Comparison of ENCODE assay signal across 30 mouse cellular contexts in genomic region chr13:24734502-24734901, GRCm38 (mm10). TPM values are rescaled to one million over a fixed set of nuclear protein-coding genes. Genes with fewer than 3 reads are reported as not detected.
A peak's percentile ranks its signal among the peaks of the same experiment; 100 is the strongest.
DNase-seq lines count a peak whose midpoint lies in the region; ATAC-seq and TF ChIP-seq lines count a peak whose summit lies in the region.
"Had no signal": no experiment of that assay in that cellular context is flagged by ENCODE, and none has a peak within 500 bp of the region (broad histone marks: within the 10 kb centered on the region; RNA-seq: fewer than 3 reads in every experiment).

No protein-coding gene starts in this region.

- H3K27ac ChIP-seq in heart, adult 2 months = no peak overlapping the region
- H3K27ac ChIP-seq in heart, embryonic 15.5 days = peak overlapping the region; percentile 27; the same call in 1 of the 2 replicates
- peak overlapping the region; percentile 54 for H3K27ac ChIP-seq in heart, postnatal 0 days (ENCODE audit: low read depth)
- H3K27ac ChIP-seq in heart, embryonic 12.5 days (ENCODE audit: poor library complexity, severe bottlenecking) = no peak overlapping the region
- H3K27ac ChIP-seq in intestine, embryonic 14.5 days (ENCODE audit: low read depth) = no peak overlapping the region
- H3K27ac ChIP-seq in intestine, embryonic 16.5 days (ENCODE audit: low read length) = no peak overlapping the region
- H3K27ac ChIP-seq: embryonic facial prominence, embryonic 13.5 days; embryonic facial prominence, embryonic 15.5 days; forebrain, embryonic 10.5 days; forebrain, embryonic 12.5 days had no signal

- no peak overlapping the region for H3K4me3 ChIP-seq in heart, adult 2 months
- H3K4me3 ChIP-seq in heart, embryonic 15.5 days = no peak overlapping the region
- no peak overlapping the region for H3K4me3 ChIP-seq in heart, postnatal 0 days (ENCODE audit: low read depth, low read length)
- H3K4me3 ChIP-seq in heart, embryonic 12.5 days = no peak overlapping the region
- H3K4me3 ChIP-seq in intestine, embryonic 14.5 days (ENCODE audit: low read depth, low read length) = no peak overlapping the region
- no peak overlapping the region for H3K4me3 ChIP-seq in intestine, embryonic 16.5 days (ENCODE audit: low read length)
- H3K4me3 ChIP-seq: embryonic facial prominence, embryonic 13.5 days; embryonic facial prominence, embryonic 15.5 days; erythroblast, embryonic 14.5 days; forebrain, embryonic 10.5 days; forebrain, embryonic 12.5 days had no signal

- H3K79me2 ChIP-seq in heart, adult 2 months (replicated peaks; ENCODE audit: control insufficient read depth, insufficient read depth, low read length) = no peaks in the 10 kb centered on the region

- peak; percentile 65 for DNase-seq in heart, adult 11 months
- no peak for DNase-seq in heart, adult 2 months
- no peak for DNase-seq in heart, postnatal 10 days
- DNase-seq in heart, postnatal 0 days (ENCODE audit: low spot score) = no peak
- DNase-seq in intestine, embryonic 14.5 days (ENCODE audit: low spot score) = no peak
- DNase-seq: adrenal gland, postnatal 10 days; adrenal gland, postnatal 25 days; cerebellum, adult 11 months; cerebellum, adult 18-20 months; cerebellum, adult 8-10 months; cerebellum, adult 9-11 months; cerebellum, postnatal 14 days; cerebellum, postnatal 36 days; embryo, embryonic 11 days had no signal

- H3K4me1 ChIP-seq in heart, adult 2 months (ENCODE audit: control insufficient read depth, insufficient read depth, low read length) = peaks cover 1% of the 10 kb centered on the region; the same call in 1 of the 2 replicates
- peaks cover 9% of the 10 kb centered on the region for H3K4me1 ChIP-seq in heart, embryonic 15.5 days (replicated peaks)
- peaks cover 13% of the 10 kb centered on the region for H3K4me1 ChIP-seq in heart, postnatal 0 days (ENCODE audit: control insufficient read depth, insufficient read depth)
- peaks cover 9% of the 10 kb centered on the region for H3K4me1 ChIP-seq in heart, embryonic 12.5 days (replicated peaks)
- H3K4me1 ChIP-seq in intestine, embryonic 14.5 days (replicated peaks; ENCODE audit: control insufficient read depth, insufficient read depth, low read length) = no peaks in the 10 kb centered on the region
- H3K4me1 ChIP-seq in intestine, embryonic 16.5 days (ENCODE audit: control insufficient read depth, insufficient read depth, low read length) = 0 out of 2 replicates have a peak, but pooled peaks cover 4% of the 10 kb centered on the region
- H3K4me1 ChIP-seq: embryonic facial prominence, embryonic 13.5 days; embryonic facial prominence, embryonic 15.5 days; forebrain, embryonic 12.5 days had no signal

- no peak for TF ChIP-seq EP300 in heart, adult 2 months (IDR thresholded peaks at IDR 0.05; ENCODE audit: insufficient read depth, low read depth, low read length)
- TF ChIP-seq EP300 in heart, postnatal 0 days (IDR thresholded peaks at IDR 0.05; ENCODE audit: low read depth) = no peak

- H3K36me3 ChIP-seq in heart, adult 2 months (ENCODE audit: control insufficient read depth, insufficient read depth, low read length) = no peaks in the 10 kb centered on the region
- H3K36me3 ChIP-seq in heart, embryonic 15.5 days = peaks cover 20% of the 10 kb centered on the region; the same call in 1 of the 2 replicates
- peaks cover 21% of the 10 kb centered on the region; the same call in 1 of the 2 replicates for H3K36me3 ChIP-seq in heart, postnatal 0 days (replicated peaks; ENCODE audit: control insufficient read depth, insufficient read depth, low read length)
- peaks cover 4% of the 10 kb centered on the region; the same call in 1 of the 2 replicates for H3K36me3 ChIP-seq in heart, embryonic 12.5 days
- H3K36me3 ChIP-seq in intestine, embryonic 14.5 days (ENCODE audit: control insufficient read depth, insufficient read depth, low read length) = no peaks in the 10 kb centered on the region
- no peaks in the 10 kb centered on the region for H3K36me3 ChIP-seq in intestine, embryonic 16.5 days (ENCODE audit: control insufficient read depth, insufficient read depth, low read length)
- H3K36me3 ChIP-seq: embryonic facial prominence, embryonic 13.5 days; embryonic facial prominence, embryonic 15.5 days; forebrain, embryonic 12.5 days had no signal

- ATAC-seq in heart, embryonic 15.5 days (replicated peaks; ENCODE audit: insufficient number of reproducible peaks, insufficient read depth, low FRiP score, low read depth) = no peak
- no peak for ATAC-seq in heart, postnatal 0 days (ENCODE audit: insufficient read depth, low read depth)
- no peak for ATAC-seq in heart, embryonic 12.5 days (ENCODE audit: insufficient number of reproducible peaks, low FRiP score)
- 0 out of 2 replicates have a peak, but pooled peaks have one; percentile 5 for ATAC-seq in intestine, embryonic 14.5 days (replicated peaks; ENCODE audit: low FRiP score, low TSS enrichment, low read depth)
- no peak for ATAC-seq in intestine, embryonic 16.5 days
- ATAC-seq: forebrain, embryonic 14.5 days; forebrain, embryonic 16.5 days had no signal

- no peaks in the 10 kb centered on the region for H3K9me3 ChIP-seq in heart, embryonic 15.5 days (replicated peaks)
- H3K9me3 ChIP-seq in heart, postnatal 0 days (replicated peaks; ENCODE audit: control insufficient read depth, low read length) = no peaks in the 10 kb centered on the region
- no peaks in the 10 kb centered on the region for H3K9me3 ChIP-seq in heart, embryonic 12.5 days (replicated peaks)
- H3K9me3 ChIP-seq in intestine, embryonic 14.5 days (ENCODE audit: control insufficient read depth, low read length) = no peaks in the 10 kb centered on the region
- H3K9me3 ChIP-seq in intestine, embryonic 16.5 days (ENCODE audit: control insufficient read depth, low read length) = no peaks in the 10 kb centered on the region
- H3K9me3 ChIP-seq: embryonic facial prominence, embryonic 13.5 days; embryonic facial prominence, embryonic 15.5 days; forebrain, embryonic 10.5 days; forebrain, embryonic 12.5 days had no signal

- 86% methylated on average over 5 of the region's 5 CpGs for WGBS in heart, adult 2 months
- WGBS in heart, embryonic 15.5 days = 81% methylated on average over 5 of the region's 5 CpGs
- WGBS in heart, postnatal 0 days = 82% methylated on average over 5 of the region's 5 CpGs
- 82% methylated on average over 5 of the region's 5 CpGs for WGBS in heart, embryonic 12.5 days
- WGBS in intestine, embryonic 14.5 days = 81% methylated on average over 5 of the region's 5 CpGs
- 92% methylated on average over 5 of the region's 5 CpGs for WGBS in intestine, embryonic 16.5 days

- TF ChIP-seq CTCF in heart, adult 2 months (IDR thresholded peaks at IDR 0.05) = no peak
- no peak for TF ChIP-seq CTCF in heart, postnatal 0 days (IDR thresholded peaks at IDR 0.05; ENCODE audit: low read depth)

- no peaks in the 10 kb centered on the region for H3K27me3 ChIP-seq in heart, adult 2 months (ENCODE audit: control insufficient read depth, insufficient read depth, low read length)
- H3K27me3 ChIP-seq in heart, embryonic 15.5 days = no peaks in the 10 kb centered on the region
- H3K27me3 ChIP-seq in heart, postnatal 0 days (ENCODE audit: control insufficient read depth, insufficient read depth, low read length) = no peaks in the 10 kb centered on the region
- no peaks in the 10 kb centered on the region for H3K27me3 ChIP-seq in heart, embryonic 12.5 days (replicated peaks)
- H3K27me3 ChIP-seq in intestine, embryonic 14.5 days (replicated peaks; ENCODE audit: control insufficient read depth, insufficient read depth, low read length) = no peaks in the 10 kb centered on the region
- H3K27me3 ChIP-seq in intestine, embryonic 16.5 days (replicated peaks; ENCODE audit: control insufficient read depth, insufficient read depth, low read length) = no peaks in the 10 kb centered on the region
- H3K27me3 ChIP-seq: embryonic facial prominence, embryonic 13.5 days; embryonic facial prominence, embryonic 15.5 days; forebrain, embryonic 12.5 days had no signal

- TF ChIP-seq POLR2A in heart, adult 2 months (IDR thresholded peaks at IDR 0.05; ENCODE audit: insufficient read depth, low read depth, low read length) = no peak

- no peak overlapping the region for H3K9ac ChIP-seq in heart, adult 2 months (ENCODE audit: low read depth, low read length)
- no peak overlapping the region for H3K9ac ChIP-seq in heart, embryonic 15.5 days
- H3K9ac ChIP-seq in heart, postnatal 0 days (replicated peaks; ENCODE audit: low read depth, low read length) = no peak overlapping the region
- no peak overlapping the region for H3K9ac ChIP-seq in heart, embryonic 12.5 days
- no peak overlapping the region for H3K9ac ChIP-seq in intestine, embryonic 14.5 days (ENCODE audit: low read length)
- H3K9ac ChIP-seq in intestine, embryonic 16.5 days (ENCODE audit: low read depth, low read length) = no peak overlapping the region
- H3K9ac ChIP-seq: embryonic facial prominence, embryonic 13.5 days; embryonic facial prominence, embryonic 15.5 days; forebrain, embryonic 12.5 days had no signal

- intact Hi-C loops in heart, adult 2 months (cut with DNase I) = no loop called here
- intact Hi-C loops in heart, postnatal 10 days (cut with DNase I) = no loop called here

- no peak overlapping the region for H3K4me2 ChIP-seq in heart, embryonic 15.5 days
- H3K4me2 ChIP-seq in heart, postnatal 0 days (ENCODE audit: low read depth, low read length) = no peak overlapping the region
- H3K4me2 ChIP-seq in heart, embryonic 12.5 days = no peak overlapping the region
- no peak overlapping the region for H3K4me2 ChIP-seq in intestine, embryonic 14.5 days (ENCODE audit: low read length)
- no peak overlapping the region for H3K4me2 ChIP-seq in intestine, embryonic 16.5 days (ENCODE audit: low read depth, low read length)
- H3K4me2 ChIP-seq: embryonic facial prominence, embryonic 13.5 days; embryonic facial prominence, embryonic 15.5 days; forebrain, embryonic 12.5 days had no signal

RNA-seq across cellular contexts. Expression of gene Armh2, which starts 6.5 kb away (rescaled TPM):
- not detected for total RNA-seq in heart, adult 2 months (2021)
- polyA plus RNA-seq in heart, adult 2 months (2012; rRNA removed) = not detected in 2 replicates
- polyA plus RNA-seq in heart, embryonic 15.5 days (2015; fragmentation: Nextera tagmentation; extraction: Ambion mirVana) = not detected in 2 replicates
- total RNA-seq in heart, postnatal 10 days (2021) = not detected
- not detected in 2 replicates for total RNA-seq in heart, postnatal 0 days (2014; rRNA removed; ENCODE audit: low replicate concordance)
- polyA plus RNA-seq in heart, postnatal 0 days (2015; fragmentation: Nextera tagmentation; extraction: Ambion mirVana) = not detected in 2 replicates
- not detected in 2 replicates for polyA plus RNA-seq in heart, embryonic 12.5 days (2016; fragmentation: Nextera tagmentation; extraction: Ambion mirVana)
- not detected in 2 replicates for polyA plus RNA-seq in intestine, embryonic 14.5 days (2014; fragmentation: Nextera tagmentation; extraction: Ambion mirVana)
- polyA plus RNA-seq in intestine, embryonic 16.5 days (2015; fragmentation: Nextera tagmentation; extraction: Ambion mirVana) = not detected in 2 replicates
- total RNA-seq: adrenal gland, postnatal 10 days; adrenal gland, postnatal 25 days; adrenal gland, postnatal 4 days; common myeloid progenitor, adult 5-6 weeks; ES-E14; MEL had no signal
- polyA plus RNA-seq: C2C12; embryonic facial prominence, embryonic 11.5 days; embryonic facial prominence, embryonic 13.5 days; embryonic facial prominence, embryonic 15.5 days; erythroblast, embryonic 14.5 days; forebrain, embryonic 12.5 days; forebrain, embryonic 14.5 days had no signal

RNA-seq across cellular contexts. Expression of gene Gmnn, which starts 27.2 kb away (rescaled TPM):
- total RNA-seq in heart, adult 2 months (2021) = 10 to 100 TPM; 45.9 to 72.3 TPM
- polyA plus RNA-seq in heart, adult 2 months (2012; rRNA removed) = 12.9 and 18.4 TPM in 2 replicates
- polyA plus RNA-seq in heart, embryonic 15.5 days (2015; fragmentation: Nextera tagmentation; extraction: Ambion mirVana) = 90.7 and 102 TPM in 2 replicates
- total RNA-seq in heart, postnatal 10 days (2021) = 10 to 100 TPM; 40.6 to 45.1 TPM
- 28.2 and 29.8 TPM in 2 replicates for total RNA-seq in heart, postnatal 0 days (2014; rRNA removed; ENCODE audit: low replicate concordance)
- 71.7 and 81.1 TPM in 2 replicates for polyA plus RNA-seq in heart, postnatal 0 days (2015; fragmentation: Nextera tagmentation; extraction: Ambion mirVana)
- 111 and 114 TPM in 2 replicates for polyA plus RNA-seq in heart, embryonic 12.5 days (2016; fragmentation: Nextera tagmentation; extraction: Ambion mirVana)
- polyA plus RNA-seq in intestine, embryonic 14.5 days (2014; fragmentation: Nextera tagmentation; extraction: Ambion mirVana) = 121 and 124 TPM in 2 replicates
- 81.9 and 90.3 TPM in 2 replicates for polyA plus RNA-seq in intestine, embryonic 16.5 days (2015; fragmentation: Nextera tagmentation; extraction: Ambion mirVana)

Comparison
In these comparisons a context has a peak if more than half of its experiments do, and no peak if none do; other contexts are left out.
1. H3K27ac ChIP-seq: peak in heart, embryonic 15.5 days (single experiment) and heart, postnatal 0 days (single experiment); none in heart, adult 2 months (single experiment), heart, embryonic 12.5 days (single experiment), intestine, embryonic 14.5 days (single experiment) and intestine, embryonic 16.5 days (single experiment).